Mouse (Mus musculus): ENCODE results near the gene Chd2. TPM values are rescaled to one million over a fixed set of nuclear protein-coding genes. Genes with fewer than 3 reads are reported as not detected.

Gene Chd2
- total and polyA plus RNA-seq, 3 experiments = 32.9 to 43.3 (median 38.1) TPM

DNA sequence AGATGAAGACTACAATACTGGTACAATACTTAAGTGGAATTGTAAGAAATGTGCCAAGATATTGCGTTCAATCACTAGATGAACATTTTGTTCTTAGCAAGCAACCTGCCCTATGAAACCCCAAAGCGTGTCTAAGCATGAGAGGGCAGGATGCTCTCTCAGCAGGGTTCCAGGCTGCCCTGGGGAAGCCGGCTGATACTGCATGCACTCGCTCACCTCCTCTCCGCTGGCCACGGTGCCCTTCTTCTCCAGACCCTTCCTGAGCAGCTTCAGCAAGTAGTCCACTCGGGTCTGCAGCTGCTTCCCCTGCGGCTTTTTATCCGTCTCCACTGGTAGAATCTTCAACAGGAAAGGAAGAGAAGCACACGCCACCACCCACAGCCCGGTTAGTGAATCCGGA, 87.5 kb downstream of the Chd2 start:
- no peaks in the 10 kb centered on the region for H3K4me1 ChIP-seq (ENCODE audit: control insufficient read depth, insufficient read depth, low read length)
- H3K27ac ChIP-seq = no peak overlapping the region
- no peak overlapping the region for H3K9ac ChIP-seq (ENCODE audit: low read depth, low read length)
- 86% methylated on average over 12 of the region's 12 CpGs for WGBS
- TF ChIP-seq EP300 (IDR thresholded peaks at IDR 0.05; ENCODE audit: insufficient read depth, low read depth, low read length) = no peak
- no peak for TF ChIP-seq POLR2A (IDR thresholded peaks at IDR 0.05; ENCODE audit: insufficient read depth, low read depth, low read length)
- no peak for TF ChIP-seq CTCF (IDR thresholded peaks at IDR 0.05)
- H3K4me3 ChIP-seq = no peak overlapping the region
- H3K79me2 ChIP-seq (replicated peaks; ENCODE audit: control insufficient read depth, insufficient read depth, low read length) = no peaks in the 10 kb centered on the region; the same call in 1 of the 2 replicates
- no peak for DNase-seq
- intact Hi-C loops (cut with DNase I) = no loop called here
- H3K36me3 ChIP-seq (ENCODE audit: control insufficient read depth, insufficient read depth, low read length) = peaks cover 29% of the 10 kb centered on the region
- H3K27me3 ChIP-seq (ENCODE audit: control insufficient read depth, insufficient read depth, low read length) = no peaks in the 10 kb centered on the region

DNA sequence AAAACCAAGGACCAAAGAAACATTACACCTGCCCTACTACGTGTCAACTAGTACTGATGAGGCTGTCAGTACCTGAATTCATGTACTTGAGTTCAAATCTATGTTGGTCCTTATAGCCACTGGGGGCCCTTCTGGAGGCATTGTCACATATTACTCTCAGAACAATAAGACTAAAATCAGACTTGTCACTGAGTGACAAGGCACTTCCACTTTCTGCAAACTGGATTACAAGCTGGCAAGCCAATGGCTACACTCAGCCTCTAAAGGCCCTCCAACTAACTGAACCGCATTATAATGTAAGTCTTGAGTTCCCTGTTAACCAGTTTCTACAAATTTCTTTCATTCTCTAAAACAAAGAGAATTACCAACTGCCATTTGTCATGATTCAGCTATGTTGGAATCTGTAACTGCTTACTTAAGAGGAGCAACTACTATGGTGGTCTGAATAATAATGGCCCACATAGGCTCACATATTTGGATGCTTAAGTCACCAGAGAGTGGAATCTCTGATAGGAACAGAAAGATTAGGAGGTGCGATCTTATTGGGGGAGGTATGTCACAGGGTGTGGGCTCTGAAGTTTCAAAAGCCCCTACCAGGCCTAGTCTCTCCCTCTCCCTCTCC, 89.3 kb downstream of the Chd2 start:
- no peak overlapping the region for H3K27ac ChIP-seq
- H3K4me1 ChIP-seq (ENCODE audit: control insufficient read depth, insufficient read depth, low read length) = no peaks in the 10 kb centered on the region
- WGBS = 71% methylated on average over 3 of the region's 3 CpGs
- H3K9ac ChIP-seq (ENCODE audit: low read depth, low read length) = no peak overlapping the region
- no peaks in the 10 kb centered on the region; the same call in 1 of the 2 replicates for H3K79me2 ChIP-seq (replicated peaks; ENCODE audit: control insufficient read depth, insufficient read depth, low read length)
- peaks cover 25% of the 10 kb centered on the region for H3K36me3 ChIP-seq (ENCODE audit: control insufficient read depth, insufficient read depth, low read length)
- no peak overlapping the region for H3K4me3 ChIP-seq
- no peak for TF ChIP-seq EP300 (IDR thresholded peaks at IDR 0.05; ENCODE audit: insufficient read depth, low read depth, low read length)
- no peak for TF ChIP-seq CTCF (IDR thresholded peaks at IDR 0.05)
- TF ChIP-seq POLR2A (IDR thresholded peaks at IDR 0.05; ENCODE audit: insufficient read depth, low read depth, low read length) = no peak
- DNase-seq = no peak
- intact Hi-C loops (cut with DNase I) = no loop called here
- no peaks in the 10 kb centered on the region for H3K27me3 ChIP-seq (ENCODE audit: control insufficient read depth, insufficient read depth, low read length)

DNA sequence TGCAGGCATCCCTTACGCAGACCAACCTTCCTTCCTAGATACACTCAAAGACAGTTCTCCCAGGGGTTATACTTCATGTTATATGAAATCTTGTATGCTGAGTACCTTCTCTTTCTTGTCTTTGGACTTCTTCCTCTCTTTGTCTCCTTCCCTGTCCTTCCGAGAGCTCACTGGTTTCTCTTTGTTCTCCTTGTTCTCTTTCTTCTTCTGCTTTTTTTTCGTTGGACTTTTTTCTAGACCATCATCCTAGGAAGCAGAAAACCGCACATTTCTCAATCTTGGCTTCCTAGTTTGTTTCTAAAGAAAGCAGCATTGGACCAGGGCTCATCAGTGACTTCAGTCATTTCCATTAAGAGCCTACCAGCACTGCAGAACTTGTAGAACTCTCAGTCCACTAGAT, 90.0 kb downstream of the Chd2 start:
- intact Hi-C loops (cut with DNase I) = no loop called here
- 90% methylated on average over 4 of the region's 4 CpGs for WGBS

DNA sequence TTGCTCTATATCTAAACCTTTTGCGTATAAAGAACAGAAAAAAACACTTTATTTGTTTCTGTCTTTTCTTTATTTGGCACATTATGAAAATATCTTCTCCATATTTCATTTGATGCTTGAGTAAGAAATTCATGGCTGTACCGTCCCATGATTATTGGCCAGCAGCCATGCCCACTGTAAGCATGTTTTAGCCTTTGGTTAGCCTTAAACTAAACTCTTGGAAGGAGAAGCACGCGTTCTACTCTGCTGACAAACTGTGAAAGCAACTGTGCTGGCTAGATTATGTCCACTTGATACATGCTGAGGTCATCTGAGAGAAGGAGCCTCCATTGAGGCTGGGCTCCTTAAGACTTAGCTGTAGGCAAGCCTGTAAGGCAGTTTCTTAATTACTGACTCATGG, 99.4 kb downstream of the Chd2 start:
- Histone ChIP-seq H3K27me3 (ENCODE audit: control insufficient read depth, insufficient read depth, low read length) (no peaks in the 10 kb centered on the region), H3K79me2 (replicated peaks; ENCODE audit: control insufficient read depth, insufficient read depth, low read length) (no peaks in the 10 kb centered on the region), H3K9ac (ENCODE audit: low read depth, low read length) (no peak overlapping the region), H3K4me3 (no peak overlapping the region), H3K36me3 (ENCODE audit: control insufficient read depth, insufficient read depth, low read length) (peaks cover 8% of the 10 kb centered on the region), H3K27ac (no peak overlapping the region), H3K4me1 (ENCODE audit: control insufficient read depth, insufficient read depth, low read length) (no peaks in the 10 kb centered on the region)
- 89% methylated on average over 4 of the region's 4 CpGs for WGBS
- intact Hi-C loops (cut with DNase I) = no loop called here
- no peak for TF ChIP-seq POLR2A (IDR thresholded peaks at IDR 0.05; ENCODE audit: insufficient read depth, low read depth, low read length)
- TF ChIP-seq EP300 (IDR thresholded peaks at IDR 0.05; ENCODE audit: insufficient read depth, low read depth, low read length) = no peak
- no peak for TF ChIP-seq CTCF (IDR thresholded peaks at IDR 0.05)
- no peak for DNase-seq

More for the DNA sequence above, 90.0 kb downstream of the Chd2 start:
- no peak for TF ChIP-seq EP300 (IDR thresholded peaks at IDR 0.05; ENCODE audit: insufficient read depth, low read depth, low read length)
- Histone ChIP-seq H3K27ac (no peak overlapping the region), H3K4me1 (ENCODE audit: control insufficient read depth, insufficient read depth, low read length) (no peaks in the 10 kb centered on the region), H3K9ac (ENCODE audit: low read depth, low read length) (no peak overlapping the region), H3K36me3 (ENCODE audit: control insufficient read depth, insufficient read depth, low read length) (peaks cover 25% of the 10 kb centered on the region), H3K79me2 (replicated peaks; ENCODE audit: control insufficient read depth, insufficient read depth, low read length) (no peaks in the 10 kb centered on the region; the same call in 1 of the 2 replicates), H3K4me3 (no peak overlapping the region), H3K27me3 (ENCODE audit: control insufficient read depth, insufficient read depth, low read length) (no peaks in the 10 kb centered on the region)
- no peak for DNase-seq

DNA sequence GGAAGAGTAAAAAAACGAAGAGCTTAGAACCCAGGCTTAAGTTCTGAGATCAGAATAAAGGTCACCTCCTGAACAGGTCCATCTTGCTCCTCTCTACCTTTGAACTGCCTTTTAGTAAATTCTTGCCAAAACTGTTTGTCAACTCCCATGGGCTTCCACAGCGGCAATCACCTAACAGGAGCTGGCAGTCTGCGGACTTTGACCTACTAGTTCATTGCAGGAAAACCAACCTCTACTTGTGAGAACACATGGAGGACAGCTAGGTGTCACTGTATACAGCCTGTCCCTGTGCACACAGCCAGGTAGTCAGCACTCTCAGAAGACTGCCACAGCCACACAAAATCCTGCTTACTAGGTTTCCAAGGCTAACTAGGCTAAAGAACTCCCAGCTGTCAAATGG, 99.8 kb downstream of the Chd2 start:
- intact Hi-C loops (cut with DNase I) = no loop called here
- H3K4me3 ChIP-seq = no peak overlapping the region
- H3K36me3 ChIP-seq (ENCODE audit: control insufficient read depth, insufficient read depth, low read length) = peaks cover 9% of the 10 kb centered on the region
- H3K27ac ChIP-seq = no peak overlapping the region
- TF ChIP-seq CTCF (IDR thresholded peaks at IDR 0.05) (no peak), POLR2A (IDR thresholded peaks at IDR 0.05; ENCODE audit: insufficient read depth, low read depth, low read length) (no peak), EP300 (IDR thresholded peaks at IDR 0.05; ENCODE audit: insufficient read depth, low read depth, low read length) (no peak)
- H3K27me3 ChIP-seq (ENCODE audit: control insufficient read depth, insufficient read depth, low read length) = no peaks in the 10 kb centered on the region
- H3K9ac ChIP-seq (ENCODE audit: low read depth, low read length) = no peak overlapping the region
- no peak for DNase-seq
- no peaks in the 10 kb centered on the region for H3K79me2 ChIP-seq (replicated peaks; ENCODE audit: control insufficient read depth, insufficient read depth, low read length)
- 94% methylated on average over 3 of the region's 3 CpGs for WGBS
- no peaks in the 10 kb centered on the region for H3K4me1 ChIP-seq (ENCODE audit: control insufficient read depth, insufficient read depth, low read length)

DNA sequence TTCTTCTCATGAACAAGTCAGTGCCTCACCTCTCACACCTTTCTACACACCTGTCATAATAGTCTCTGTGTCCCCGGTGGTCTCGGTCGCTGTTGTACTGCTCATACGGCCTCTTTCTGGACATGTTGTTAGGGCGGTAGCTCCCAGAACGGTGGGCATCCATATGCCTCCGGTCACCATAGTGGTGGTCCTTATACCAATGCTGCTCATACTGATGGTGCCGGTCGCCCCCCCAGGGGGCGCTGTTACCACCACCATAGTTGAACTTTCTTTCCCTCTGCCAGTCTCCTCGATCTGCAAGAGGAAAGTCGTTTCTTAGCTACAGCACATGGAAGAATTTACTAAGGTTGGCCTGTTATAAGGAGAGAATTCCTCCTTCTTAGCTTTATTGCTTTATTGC, 105.9 kb downstream of the Chd2 start:
- intact Hi-C loops (cut with DNase I) = loop anchor here (5.0 kb wide), 2 partner anchors 37 to 192 kb away; no protein-coding TSS in a partner anchor
- H3K36me3 ChIP-seq (ENCODE audit: control insufficient read depth, insufficient read depth, low read length) = peaks cover 8% of the 10 kb centered on the region
- H3K79me2 ChIP-seq (replicated peaks; ENCODE audit: control insufficient read depth, insufficient read depth, low read length) = no peaks in the 10 kb centered on the region
- H3K27ac ChIP-seq = no peak overlapping the region
- no peak overlapping the region for H3K4me3 ChIP-seq
- 71% methylated on average over 12 of the region's 12 CpGs for WGBS
- DNase-seq = no peak
- H3K4me1 ChIP-seq (ENCODE audit: control insufficient read depth, insufficient read depth, low read length) = no peaks in the 10 kb centered on the region; the same call in 1 of the 2 replicates
- no peak overlapping the region for H3K9ac ChIP-seq (ENCODE audit: low read depth, low read length)
- TF ChIP-seq CTCF (IDR thresholded peaks at IDR 0.05) = peak; percentile 69
- no peak for TF ChIP-seq EP300 (IDR thresholded peaks at IDR 0.05; ENCODE audit: insufficient read depth, low read depth, low read length)
- TF ChIP-seq POLR2A (IDR thresholded peaks at IDR 0.05; ENCODE audit: insufficient read depth, low read depth, low read length) = no peak
- H3K27me3 ChIP-seq (ENCODE audit: control insufficient read depth, insufficient read depth, low read length) = no peaks in the 10 kb centered on the region

All from heart, adult 2 months (tissue).